Mouse (Mus musculus): Measurements from ENCODE around the gene Ube2l3. TPM values are rescaled to one million over a fixed set of nuclear protein-coding genes. Genes with fewer than 3 reads are reported as not detected.

Ube2l3 gene
- 56.4 and 75.8 TPM in 2 replicates for polyA plus RNA-seq (2012; rRNA removed; ENCODE audit: low replicate concordance)

DNA sequence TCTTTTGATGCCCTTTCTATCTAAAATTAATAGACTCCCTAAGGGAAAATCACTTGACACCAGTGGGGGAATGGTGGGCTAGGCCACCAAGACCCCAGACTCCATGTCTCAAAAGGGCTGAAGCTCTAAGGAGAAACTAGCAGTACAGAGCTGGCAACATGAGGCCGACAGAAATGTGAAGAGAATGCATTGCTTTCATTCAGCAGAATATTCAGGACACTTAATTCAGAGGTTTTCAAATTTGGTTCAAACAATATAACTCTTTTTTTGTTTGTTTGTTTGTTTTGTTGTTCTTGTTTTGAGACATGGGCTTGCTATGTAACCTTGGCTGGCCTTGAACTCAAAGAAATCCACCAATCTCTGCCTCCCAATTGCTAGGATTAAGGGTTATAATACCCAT is at the start of gene Ube2l3:
Ube2l3 (minus strand) TSS at position 101 of the 400 bp plus-strand sequence.

DNA sequence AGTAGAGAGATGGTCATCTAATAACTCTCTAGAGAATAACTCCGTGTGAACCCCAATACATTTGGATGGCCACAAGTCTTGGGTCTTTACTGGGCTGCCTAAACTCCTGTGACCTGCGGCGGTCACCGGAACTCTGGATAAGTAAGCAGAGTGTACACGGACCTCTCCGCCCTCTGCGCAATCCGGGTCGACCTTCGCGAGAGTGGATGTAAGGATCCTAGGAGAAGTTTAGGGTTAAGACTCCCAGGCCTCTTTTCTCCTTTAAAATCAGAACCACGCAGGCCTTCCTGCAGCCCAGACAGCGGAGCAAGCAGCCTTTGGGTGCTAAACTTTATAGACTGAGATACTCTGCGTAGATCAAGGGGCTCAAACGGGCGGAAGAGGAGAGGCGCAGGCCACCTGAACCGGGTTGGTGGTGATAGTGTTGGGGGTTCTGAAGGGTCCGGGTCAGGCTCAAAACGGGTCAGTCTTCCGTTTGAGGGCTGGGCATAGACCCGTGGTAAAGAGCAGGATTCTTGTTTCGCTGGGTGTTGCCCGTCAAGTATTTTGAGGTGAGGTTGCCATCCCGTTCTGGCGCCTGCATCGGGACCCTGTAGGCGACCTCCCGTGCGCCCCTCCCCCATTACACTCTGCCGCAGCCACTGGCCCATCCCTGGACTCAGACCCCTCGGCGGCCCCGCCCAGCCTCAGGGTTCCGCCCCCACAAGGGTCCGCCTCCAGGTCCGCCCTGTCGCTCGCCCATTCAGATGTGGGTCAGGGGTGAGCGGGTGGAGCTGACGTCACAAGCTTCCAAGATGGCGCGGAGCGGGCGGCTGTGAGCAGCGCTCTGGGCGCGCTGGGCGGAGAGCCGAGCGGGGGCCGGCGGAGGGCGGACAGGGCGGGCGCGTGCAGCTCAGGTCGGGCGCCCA is 30.6 kb upstream of the Ube2l3 start, which contains the start of gene Hic2:
Hic2 (plus strand) TSS at position 779 of the 908 bp plus-strand sequence.

GRCm38 (mm10) chr16:17208389-17209361 is 6.2 kb upstream of the Ube2l3 start, which contains the start of gene Rimbp3:
Rimbp3 (plus strand) TSS chr16:17208603.

GRCm38 (mm10) chr16:17146772-17147235 is 55.6 kb downstream of the Ube2l3 start, which contains the start of gene Ccdc116:
Ccdc116 (minus strand) TSS chr16:17147229.

GRCm38 (mm10) chr16:17144339-17144738 is 58.1 kb downstream of the Ube2l3 start, which contains the start of gene Ydjc:
Ydjc (plus strand) TSS chr16:17144621.

GRCm38 (mm10) chr16:17132089-17132905 is 70.2 kb downstream of the Ube2l3 start, which contains the start of gene Sdf2l1:
Sdf2l1 (minus strand) TSS chr16:17132383.

DNA sequence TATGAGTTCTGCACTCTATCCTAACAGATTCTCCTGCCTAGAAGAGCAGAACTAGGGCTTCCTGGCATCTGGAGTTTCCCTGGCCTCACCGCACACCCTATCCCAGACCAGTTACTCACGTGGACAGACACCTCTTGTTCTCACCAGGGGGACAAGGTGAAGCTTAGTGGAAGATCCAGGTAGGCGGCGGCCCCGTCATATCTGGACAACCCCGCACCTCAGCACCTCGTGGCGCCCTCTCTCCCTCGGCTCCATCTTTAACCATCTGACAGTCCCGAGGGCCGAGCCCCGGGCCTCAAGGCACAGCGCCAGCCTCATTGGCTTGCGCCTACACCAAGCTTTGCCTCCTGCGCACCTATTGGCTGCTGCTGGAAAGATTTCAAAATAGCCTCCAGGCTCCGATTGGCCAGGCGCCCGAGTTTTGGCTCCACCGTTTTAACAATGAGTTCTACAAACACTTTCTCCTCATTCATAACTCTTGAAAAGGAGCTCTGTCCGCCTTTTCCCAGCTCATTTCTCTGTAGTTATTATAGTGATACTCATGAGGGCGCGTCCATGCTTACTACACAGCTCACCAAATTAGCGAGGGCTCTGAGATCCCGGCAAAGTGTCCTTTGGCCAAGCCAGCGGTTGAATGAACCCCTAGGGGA is 77.5 kb downstream of the Ube2l3 start, which contains the start of gene 2610318N02Rik:
2610318N02Rik (minus strand) TSS at position 297 of the 650 bp plus-strand sequence.

GRCm38 (mm10) chr16:17110771-17111743 is 91.4 kb downstream of the Ube2l3 start, which contains the start of gene Ppil2:
Ppil2 (minus strand) TSS chr16:17111257.

Other genes starting within 250 kb of the Ube2l3 start
- gene Mapk1, start 219.3 kb downstream of the Ube2l3 start, polyA plus RNA-seq (2012; rRNA removed; ENCODE audit: low replicate concordance), result 21.3 and 29.2 TPM in 2 replicates
- gene Ypel1, start 133.0 kb downstream of the Ube2l3 start, polyA plus RNA-seq (2012; rRNA removed; ENCODE audit: low replicate concordance), result 0.46 and 1.0 TPM in 2 replicates
- gene Ppil2, start 91.4 kb downstream of the Ube2l3 start, polyA plus RNA-seq (2012; rRNA removed; ENCODE audit: low replicate concordance), result 53.5 and 68.0 TPM in 2 replicates
- gene 2610318N02Rik, start 77.5 kb downstream of the Ube2l3 start, polyA plus RNA-seq (2012; rRNA removed; ENCODE audit: low replicate concordance), result 7.8 and 8.6 TPM in 2 replicates
- 91.9 and 94.2 TPM in 2 replicates for gene Sdf2l1, start 70.3 kb downstream of the Ube2l3 start, polyA plus RNA-seq (2012; rRNA removed; ENCODE audit: low replicate concordance)
- 71.0 and 99.9 TPM in 2 replicates for gene Ydjc, start 58.0 kb downstream of the Ube2l3 start, polyA plus RNA-seq (2012; rRNA removed; ENCODE audit: low replicate concordance)
- gene Ccdc116, start 55.4 kb downstream of the Ube2l3 start, polyA plus RNA-seq (2012; rRNA removed; ENCODE audit: low replicate concordance), result 14.5 and 14.6 TPM in 2 replicates
- gene Rimbp3, start 6.0 kb upstream of the Ube2l3 start, polyA plus RNA-seq (2012; rRNA removed; ENCODE audit: low replicate concordance), result 0.06 and 0.11 TPM in 2 replicates
- 1.2 and 2.2 TPM in 2 replicates for gene Hic2, start 30.9 kb upstream of the Ube2l3 start, polyA plus RNA-seq (2012; rRNA removed; ENCODE audit: low replicate concordance)
- gene Tmem191c, start 73.4 kb upstream of the Ube2l3 start, polyA plus RNA-seq (2012; rRNA removed; ENCODE audit: low replicate concordance), result 6.2 and 12.6 TPM in 2 replicates
- 0.08 TPM in 1 of 2 replicates, not detected in the other for gene Serpind1, start 128.7 kb upstream of the Ube2l3 start, polyA plus RNA-seq (2012; rRNA removed; ENCODE audit: low replicate concordance)
- gene Snap29, start 203.3 kb upstream of the Ube2l3 start, polyA plus RNA-seq (2012; rRNA removed; ENCODE audit: low replicate concordance), result 2.6 and 4.5 TPM in 2 replicates
- 32.3 and 39.8 TPM in 2 replicates for gene Pi4ka, start 203.7 kb upstream of the Ube2l3 start, polyA plus RNA-seq (2012; rRNA removed; ENCODE audit: low replicate concordance)
- 26.8 and 38.8 TPM in 2 replicates for gene Crkl, start 249.3 kb upstream of the Ube2l3 start, polyA plus RNA-seq (2012; rRNA removed; ENCODE audit: low replicate concordance)

Measured in duodenum, adult 2 months (tissue).